Mouse (Mus musculus): ENCODE measurements around the gene Rspo3.

The Rspo3 gene

GRCm38 (mm10) chr10:29445076-29445475, 90.6 kb downstream of the Rspo3 start:
- in situ Hi-C loops (cut with MboI, MseI): loop anchor here in 1 of 2 experiments (5.0 kb wide), 1 partner anchor 412 kb away; no protein-coding TSS in a partner anchor

GRCm38 (mm10) chr10:29441297-29441696, 94.4 kb downstream of the Rspo3 start:
- in situ Hi-C loops (cut with MboI, MseI): no loop called here

GRCm38 (mm10) chr10:29432935-29433453, 102.7 kb downstream of the Rspo3 start:
- in situ Hi-C loops (cut with MboI, MseI): no loop called here

GRCm38 (mm10) chr10:29426660-29427059, 109.0 kb downstream of the Rspo3 start:
- in situ Hi-C loops (cut with MboI, MseI): no loop called here

GRCm38 (mm10) chr10:29424571-29424970, 111.1 kb downstream of the Rspo3 start:
- in situ Hi-C loops (cut with MboI, MseI): no loop called here

GRCm38 (mm10) chr10:29414361-29414760, 121.3 kb downstream of the Rspo3 start:
- in situ Hi-C loops (cut with MboI, MseI): no loop called here

- in situ Hi-C loops (cut with MboI, MseI): no loop called here
These were observed 132.9 kb downstream of the Rspo3 start for GRCm38 (mm10) chr10:29402656-29403268.
